Mouse (Mus musculus): ENCODE data around the gene Spata18. TPM values are rescaled to one million over a fixed set of nuclear protein-coding genes. Genes with fewer than 3 reads are reported as not detected.

The Spata18 gene
- total and polyA plus RNA-seq, 3 experiments: not detected

DNA sequence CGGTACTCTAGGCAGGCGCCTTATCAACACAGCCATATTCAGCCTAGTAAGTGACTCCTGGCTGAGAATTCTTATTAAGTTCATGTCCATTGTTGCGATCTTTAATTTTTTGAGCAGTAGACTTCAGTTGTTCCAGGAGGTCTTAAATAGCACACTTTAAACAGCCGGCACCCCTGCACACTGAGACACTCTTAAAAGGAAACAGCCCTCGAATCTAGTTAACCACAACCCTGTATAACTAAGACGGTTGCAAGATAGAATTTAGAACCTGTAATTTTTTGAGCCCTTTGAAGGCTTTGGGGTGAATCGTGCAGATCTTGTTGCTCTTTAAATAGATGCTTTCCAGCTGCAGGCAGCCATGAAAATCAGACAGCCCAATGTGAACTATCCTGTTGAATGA lies 36.0 kb upstream of the Spata18 start:
- no peak for TF ChIP-seq RCOR1 (IDR thresholded peaks at IDR 0.05; ENCODE audit: low read depth, low read length)
- TF ChIP-seq MXI1 (IDR thresholded peaks at IDR 0.05; ENCODE audit: low read depth, low read length): no peak
- no peak for TF ChIP-seq EP300 (IDR thresholded peaks at IDR 0.05; ENCODE audit: low read depth in 1 of 2, low read length in 2 of 2)
- TF ChIP-seq ZMIZ1 (IDR thresholded peaks at IDR 0.05; ENCODE audit: low read depth, low read length): no peak
- TF ChIP-seq KAT2A (conservative IDR thresholded peaks at IDR 0.05; ENCODE audit: low read depth, low read length): no peak
- TF ChIP-seq NELFE (IDR thresholded peaks at IDR 0.05; ENCODE audit: low read depth, low read length): no peak
- no peak for TF ChIP-seq HCFC1 (IDR thresholded peaks at IDR 0.05; ENCODE audit: low read depth, low read length)
- TF ChIP-seq ETS1 (IDR thresholded peaks at IDR 0.05; ENCODE audit: low read depth, low read length): no peak
- no peak for TF ChIP-seq ZNF384 (IDR thresholded peaks at IDR 0.05; ENCODE audit: low read depth, low read length)
- TF ChIP-seq RAD21 (IDR thresholded peaks at IDR 0.05; ENCODE audit: low read depth, low read length): no peak
- TF ChIP-seq ZKSCAN1 (IDR thresholded peaks at IDR 0.05; ENCODE audit: low read depth, low read length): no peak
- no peak for TF ChIP-seq TCF12 (IDR thresholded peaks at IDR 0.05; ENCODE audit: low read depth, low read length)
- no peak for TF ChIP-seq GABPA (IDR thresholded peaks at IDR 0.05; ENCODE audit: low read depth, low read length)
- H3K4me1 ChIP-seq (ENCODE audit: control insufficient read depth in 1 of 2, insufficient read depth in 2 of 2, low read length in 2 of 2): no peaks in the 10 kb centered on the region
- H3K79me2 ChIP-seq (ENCODE audit: control insufficient read depth, insufficient read depth, low read length, poor library complexity): no peaks in the 10 kb centered on the region
- H3K9me3 ChIP-seq (replicated peaks; ENCODE audit: insufficient read depth, low read length): no peaks in the 10 kb centered on the region
- DNase-seq (ENCODE audit: low read depth, low spot score): no peak
- no peaks in the 10 kb centered on the region for H3K36me3 ChIP-seq (ENCODE audit: control insufficient read depth in 1 of 2, insufficient read depth in 2 of 2, low read length in 2 of 2)
- H3K4me3 ChIP-seq (ENCODE audit: control insufficient read depth in 1 of 2, insufficient read depth in 1 of 2, low read depth in 2 of 2, low read length in 2 of 2): no peak overlapping the region
- no peak overlapping the region for H3K9ac ChIP-seq (ENCODE audit: control insufficient read depth, low read depth, low read length, poor library complexity, severe bottlenecking)
- no peaks in the 10 kb centered on the region; a peak in 3 of 4 replicates for H3K27me3 ChIP-seq (ENCODE audit: control insufficient read depth in 1 of 2, insufficient read depth in 2 of 2, low read length in 2 of 2)
- H3K27ac ChIP-seq (ENCODE audit: control insufficient read depth, low read depth, low read length): no peak overlapping the region

GRCm38 (mm10) chr5:73618969-73619368 lies 32.2 kb upstream of the Spata18 start:
- Histone ChIP-seq H3K27me3 (ENCODE audit: control insufficient read depth in 1 of 2, insufficient read depth in 2 of 2, low read length in 2 of 2) (no peaks in the 10 kb centered on the region; a peak in 3 of 4 replicates), H3K27ac (ENCODE audit: control insufficient read depth, low read depth, low read length) (no peak overlapping the region), H3K79me2 (ENCODE audit: control insufficient read depth, insufficient read depth, low read length, poor library complexity) (no peaks in the 10 kb centered on the region), H3K9me3 (replicated peaks; ENCODE audit: insufficient read depth, low read length) (no peaks in the 10 kb centered on the region), H3K36me3 (ENCODE audit: control insufficient read depth in 1 of 2, insufficient read depth in 2 of 2, low read length in 2 of 2) (no peaks in the 10 kb centered on the region), H3K9ac (ENCODE audit: control insufficient read depth, low read depth, low read length, poor library complexity, severe bottlenecking) (no peak overlapping the region), H3K4me3 (ENCODE audit: control insufficient read depth in 1 of 2, insufficient read depth in 1 of 2, low read depth in 2 of 2, low read length in 2 of 2) (no peak overlapping the region), H3K4me1 (ENCODE audit: control insufficient read depth in 1 of 2, insufficient read depth in 2 of 2, low read length in 2 of 2) (no peaks in the 10 kb centered on the region)
- no peak for DNase-seq (ENCODE audit: low read depth, low spot score)
- TF ChIP-seq USF2 (IDR thresholded peaks at IDR 0.05; ENCODE audit: borderline replicate concordance in 1 of 2, insufficient read depth in 1 of 2, low read depth in 1 of 2, low read length in 2 of 2): no peak
- no peak for TF ChIP-seq UBTF (IDR thresholded peaks at IDR 0.05; ENCODE audit: borderline replicate concordance, insufficient read depth, low read depth, low read length)
- TF ChIP-seq RCOR1 (IDR thresholded peaks at IDR 0.05; ENCODE audit: low read depth, low read length): no peak
- TF ChIP-seq MAX (IDR thresholded peaks at IDR 0.05; ENCODE audit: low read length): no peak
- no peak for TF ChIP-seq MAZ (IDR thresholded peaks at IDR 0.05; ENCODE audit: low read depth, low read length)
- no peak for TF ChIP-seq NRF1 (IDR thresholded peaks at IDR 0.05; ENCODE audit: insufficient read depth, low read depth, low read length, poor library complexity, severe bottlenecking)
- no peak for TF ChIP-seq RAD21 (IDR thresholded peaks at IDR 0.05; ENCODE audit: low read depth, low read length)
- TF ChIP-seq BHLHE40 (IDR thresholded peaks at IDR 0.05; ENCODE audit: borderline replicate concordance, low read depth, low read length): no peak
- no peak for TF ChIP-seq ELF1 (IDR thresholded peaks at IDR 0.05; ENCODE audit: low read depth, low read length)
- TF ChIP-seq POLR2A (IDR thresholded peaks at IDR 0.05; ENCODE audit: control insufficient read depth in 1 of 2, insufficient read depth in 1 of 2, low read depth in 1 of 2, low read length in 2 of 2, poor library complexity in 1 of 2): no peak
- no peak for TF ChIP-seq E2F4 (IDR thresholded peaks at IDR 0.05; ENCODE audit: borderline replicate concordance, low read depth, low read length)
- TF ChIP-seq MYB (IDR thresholded peaks at IDR 0.05; ENCODE audit: low read depth, low read length): no peak

Data from MEL (cell line).